Mouse (Mus musculus): ENCODE data around the gene Slc46a2.

DNA sequence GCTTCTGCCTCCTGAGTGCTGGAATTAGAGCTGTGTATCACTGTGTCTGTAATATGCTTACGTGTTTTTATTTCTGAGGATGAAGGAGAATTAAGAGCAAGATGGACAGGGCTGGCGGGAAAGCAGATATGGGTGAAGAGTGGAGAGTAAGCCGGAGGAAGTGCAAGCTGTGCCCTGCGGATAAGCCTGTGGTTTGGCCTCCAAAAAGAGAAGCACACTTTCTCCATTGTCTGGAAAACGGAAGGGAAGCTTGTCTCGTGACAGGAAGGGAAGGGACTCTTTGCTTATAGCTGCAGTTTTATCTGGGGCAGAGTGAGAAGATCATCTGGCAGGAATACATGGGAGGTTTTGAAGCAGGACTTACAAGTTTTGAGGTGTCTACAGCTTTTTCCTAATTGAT is 51.0 kb downstream of the Slc46a2 start:
- TF ChIP-seq CTCF (IDR thresholded peaks at IDR 0.05; ENCODE audit: borderline replicate concordance, insufficient read depth, low read length) (no peak), POLR2A (IDR thresholded peaks at IDR 0.05; ENCODE audit: low read depth, low read length) (no peak)

Measured in embryonic fibroblast, embryonic 13.5 days (primary cell).